Mouse (Mus musculus) monocyte, adult 2 months (primary cell): ENCODE data around the gene Cngb1.
"Not testable (repeated sequence)": the region's sequence is repeated elsewhere in the genome, so short reads cannot be mapped to it uniquely, and the experiment has no call there.

Experiments used
- DNase-seq, 2 experiments: peaks; one replicate each; pipeline ENCODE4 v3.0.0; 2022; ENCODE audit warnings: low spot score in 2 of 2, low read depth in 1 of 2

The Cngb1 gene

GRCm38 (mm10) chr8:95249847-95250246 lies 56.5 kb downstream of the Cngb1 start:
- DNase-seq = no peak

- no peak for DNase-seq
Observed at GRCm38 (mm10) chr8:95247277-95247676, 59.1 kb downstream of the Cngb1 start.

- no peak for DNase-seq
Observed at GRCm38 (mm10) chr8:95245180-95245579, 61.2 kb downstream of the Cngb1 start.

GRCm38 (mm10) chr8:95243853-95244252 lies 62.5 kb downstream of the Cngb1 start:
- DNase-seq = no peak

GRCm38 (mm10) chr8:95242826-95243571 lies 63.4 kb downstream of the Cngb1 start:
- DNase-seq = no peak

GRCm38 (mm10) chr8:95242099-95242825 lies 64.1 kb downstream of the Cngb1 start:
- DNase-seq = no peak

GRCm38 (mm10) chr8:95235683-95236082 lies 70.7 kb downstream of the Cngb1 start:
- DNase-seq = peak; percentile 18 to 49

GRCm38 (mm10) chr8:95230086-95230485 lies 76.3 kb downstream of the Cngb1 start:
- DNase-seq = not testable (repeated sequence)

- DNase-seq = no peak
Observed at GRCm38 (mm10) chr8:95227151-95227468, 79.3 kb downstream of the Cngb1 start.

- DNase-seq = no peak
Observed at GRCm38 (mm10) chr8:95226251-95227150, 79.9 kb downstream of the Cngb1 start.

- no peak for DNase-seq
Observed at GRCm38 (mm10) chr8:95223969-95224368, 82.4 kb downstream of the Cngb1 start.

- no peak for DNase-seq
Observed at GRCm38 (mm10) chr8:95221045-95221444, 85.3 kb downstream of the Cngb1 start.

GRCm38 (mm10) chr8:95220571-95220998 lies 85.8 kb downstream of the Cngb1 start:
- no peak for DNase-seq

- no peak for DNase-seq
Observed at GRCm38 (mm10) chr8:95219623-95220022, 86.8 kb downstream of the Cngb1 start.

GRCm38 (mm10) chr8:95215709-95216360 lies 90.5 kb downstream of the Cngb1 start:
- DNase-seq = no peak

- no peak for DNase-seq
Observed at GRCm38 (mm10) chr8:95209924-95210323, 96.5 kb downstream of the Cngb1 start.

GRCm38 (mm10) chr8:95205946-95206345 lies 100.4 kb downstream of the Cngb1 start:
- DNase-seq = no peak

GRCm38 (mm10) chr8:95204039-95204380 lies 102.4 kb downstream of the Cngb1 start:
- DNase-seq = peak; percentile 33

- no peak for DNase-seq
Observed at GRCm38 (mm10) chr8:95203326-95204038, 102.9 kb downstream of the Cngb1 start.

GRCm38 (mm10) chr8:95202649-95203275 lies 103.6 kb downstream of the Cngb1 start, which contains the start of gene Kifc3:
Kifc3 (minus strand) TSS chr8:95202812.
- no peak for DNase-seq
